Mouse (Mus musculus) colon, adult 2 months (tissue): ENCODE measurements around the gene Mpped2. TPM values are rescaled to one million over a fixed set of nuclear protein-coding genes. Genes with fewer than 3 reads are reported as not detected.

Experiments
- polyA plus RNA-seq: library from polyadenylated mRNA; depleted of rRNA; stranded (reverse); fragments of >200 nt; gene quantifications from 2 replicates; pipeline ENCODE4 v1.2.3, GENCODE M21; 2012; rRNA removed

Gene Mpped2
- 1.1 TPM in 2 replicates for polyA plus RNA-seq

DNA sequence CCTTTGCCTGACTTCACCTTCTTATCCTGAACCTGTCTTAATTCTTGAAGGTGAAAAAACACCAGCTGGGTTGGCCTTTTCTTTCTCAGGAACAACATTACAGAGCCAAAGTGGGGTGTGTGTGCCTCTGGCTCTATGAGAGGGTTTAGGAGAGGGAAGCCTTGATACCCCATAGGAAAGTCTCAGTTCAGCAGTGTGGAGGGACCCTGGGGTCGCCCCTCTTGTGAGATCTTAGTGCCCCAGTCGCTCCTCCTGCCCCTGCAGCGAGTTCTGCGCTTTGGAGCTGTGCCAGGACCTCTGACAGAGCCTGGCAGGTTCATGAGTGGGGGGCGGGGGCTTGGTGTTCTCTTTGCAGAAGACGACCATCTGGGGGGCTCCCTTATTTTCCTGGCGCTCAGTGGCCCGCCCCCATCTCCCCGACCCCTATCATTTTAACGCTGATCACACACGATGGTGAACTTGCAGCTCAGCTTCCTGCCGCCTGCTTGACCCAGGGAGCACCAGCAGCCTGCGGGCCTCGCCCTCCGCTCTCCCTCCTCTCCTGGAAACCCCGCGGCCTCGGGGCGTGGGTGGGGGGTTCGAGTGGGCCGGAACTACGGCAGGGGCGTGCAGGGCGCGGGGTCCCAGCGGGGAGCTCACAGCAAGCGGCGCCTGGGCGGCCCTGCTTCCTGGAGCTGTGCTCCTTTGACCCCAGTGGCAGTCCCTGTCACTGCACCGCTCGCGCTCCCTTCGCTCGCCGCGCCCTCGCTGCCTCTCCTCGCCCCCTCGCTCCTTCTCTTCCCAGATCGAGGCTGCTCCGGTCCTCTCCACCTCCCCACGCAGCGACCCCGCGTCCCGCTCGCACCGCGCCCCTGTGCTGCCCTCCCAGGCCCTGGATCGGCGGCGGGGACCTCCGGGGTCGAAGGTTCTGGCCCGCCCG is at the start of gene Mpped2:
TSS of gene Mpped2 (plus strand) at position 487 of the 919 bp plus-strand sequence.

